Mouse (Mus musculus) heart, adult 8-10 months (tissue): Measurements from ENCODE around the gene Tent4b. TPM values are rescaled to one million over a fixed set of nuclear protein-coding genes. Genes with fewer than 3 reads are reported as not detected.

Experiments
- DNase-seq: peaks from one replicate; pipeline ENCODE4 v3.0.0; 2022; ENCODE audit warnings: low spot score
- total RNA-seq, 4 experiments: library from RNA; stranded (reverse); gene quantifications; 2 replicates each; pipeline ENCODE4 v1.2.4; 2022

The Tent4b gene
- total RNA-seq, 4 experiments from 2014 or later: 17.2 to 20.5 (median 18.7) TPM

DNA sequence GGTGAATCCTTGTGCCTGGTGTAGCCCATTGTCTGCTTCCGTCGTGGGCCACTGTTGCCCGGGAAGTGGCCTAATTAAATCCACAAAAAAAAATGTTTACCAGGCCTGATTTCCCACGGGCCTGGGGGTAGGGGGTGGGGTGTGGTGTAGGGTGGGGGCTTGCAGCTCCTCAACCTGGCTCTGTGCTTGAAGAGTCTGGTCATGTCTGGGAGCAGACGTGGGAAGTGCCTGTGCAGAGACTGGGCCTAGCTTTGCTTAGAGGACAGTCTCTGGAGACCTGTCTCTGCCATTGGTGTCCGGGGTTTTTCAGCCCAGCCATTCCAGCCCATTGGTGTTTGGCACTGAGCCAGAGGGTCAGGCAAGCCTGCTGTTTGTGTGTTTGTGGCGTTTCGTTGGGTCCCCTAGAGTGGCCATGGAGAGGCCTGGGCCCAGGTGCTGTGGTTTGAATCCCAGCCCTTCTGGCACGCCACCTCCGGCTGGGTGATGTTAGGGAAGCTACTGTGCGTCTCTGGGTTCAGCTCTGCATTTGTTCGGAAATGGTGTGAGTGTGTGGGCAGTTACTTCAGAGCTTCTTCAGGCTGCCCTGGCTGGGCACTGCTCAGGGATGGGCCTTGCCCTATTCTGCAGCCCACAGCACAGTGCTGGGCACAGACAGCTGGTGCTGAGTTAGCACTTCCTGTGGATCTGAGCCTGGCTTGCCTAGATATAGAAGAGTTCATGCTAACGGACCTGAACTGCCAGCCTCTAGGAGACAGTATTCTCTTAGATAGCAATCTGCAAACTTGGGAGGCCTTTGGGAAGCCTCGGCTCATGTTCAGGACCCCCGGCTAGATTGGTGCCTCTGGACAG, 102.8 kb downstream of the Tent4b start:
- DNase-seq: no peak

DNA sequence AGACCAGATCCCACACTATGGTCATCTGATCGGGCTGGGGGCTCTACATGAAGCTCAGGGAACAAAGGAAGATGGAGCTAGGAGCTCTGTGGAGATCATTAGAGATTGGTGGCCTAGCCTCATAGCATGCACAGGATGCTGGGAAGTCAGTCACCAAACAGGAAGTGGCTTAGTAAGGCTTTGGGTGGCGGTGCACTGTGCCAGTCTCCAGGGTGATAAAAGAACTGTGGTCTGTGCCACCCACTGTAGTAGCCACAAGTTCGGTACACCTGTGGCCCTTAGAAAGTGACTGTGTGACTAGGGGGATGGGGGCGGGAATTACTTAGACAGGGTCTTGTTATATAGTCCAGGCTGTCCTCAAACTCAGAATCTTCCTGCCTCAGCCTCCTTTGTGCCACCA, 106.8 kb downstream of the Tent4b start:
- no peak for DNase-seq

DNA sequence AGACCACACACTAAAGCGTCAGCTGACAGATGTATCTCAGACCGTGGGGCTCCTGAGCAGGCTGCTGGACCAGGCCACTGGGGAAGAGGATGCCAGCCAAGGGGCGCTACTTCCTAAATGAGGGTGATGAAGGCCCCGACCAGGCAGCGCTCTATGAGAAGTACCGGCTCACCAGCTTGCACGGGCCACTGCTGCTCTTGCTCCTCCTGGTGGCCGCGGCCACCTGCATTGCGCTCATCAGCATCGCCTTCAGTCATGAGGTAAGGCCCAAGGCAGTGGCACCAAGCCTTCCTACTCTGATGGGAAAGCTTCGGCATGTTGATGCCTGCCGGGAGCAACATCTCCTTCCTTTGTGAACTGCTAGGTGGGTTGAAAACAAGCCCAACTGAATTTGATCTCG, 107.5 kb downstream of the Tent4b start:
- no peak for DNase-seq

GRCm38 (mm10) chr8:88307736-88308135, 108.7 kb downstream of the Tent4b start:
- no peak for DNase-seq

Other genes starting within 250 kb of the Tent4b start
- gene Zfp423, start 239.6 kb upstream of the Tent4b start, total RNA-seq: 1 to 10 TPM; 3.2 to 5.2 (median 3.6) TPM
- gene Cnep1r1, start 80.4 kb upstream of the Tent4b start, total RNA-seq: 10 to 100 TPM; 32.7 to 40.3 (median 36.8) TPM
- gene Heatr3, start 61.4 kb upstream of the Tent4b start, total RNA-seq: 10 to 100 TPM; 21.5 to 23.3 (median 21.7) TPM
- gene Adcy7, start 73.2 kb downstream of the Tent4b start, total RNA-seq: 1 to 10 TPM; 3.1 to 5.0 (median 4.2) TPM
- gene Brd7, start 163.0 kb downstream of the Tent4b start, total RNA-seq: 10 to 100 TPM; 74.5 to 90.1 (median 75.6) TPM